Mouse (Mus musculus): ENCODE measurements around the gene Add1.

DNA sequence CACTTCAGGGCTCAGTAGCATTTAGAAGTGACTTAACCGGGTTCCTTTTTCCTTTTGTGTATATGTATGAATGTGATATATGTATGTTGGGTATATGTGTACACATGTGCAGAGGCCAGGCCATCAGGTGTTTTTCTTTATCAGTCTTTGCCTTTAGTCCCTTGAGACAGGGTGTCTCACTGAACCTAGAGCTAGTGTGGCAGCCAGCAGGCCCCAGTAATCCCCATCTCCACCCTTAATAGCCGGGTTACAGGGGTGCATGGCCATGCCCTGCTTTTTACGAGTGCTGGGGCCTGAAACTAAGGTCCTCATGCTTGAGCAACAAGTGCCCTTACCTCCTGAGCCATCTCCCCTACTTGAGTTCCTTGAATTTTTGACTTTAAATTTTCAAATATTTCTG, 1.9 kb upstream of the Add1 start:
- TF ChIP-seq CTCF (IDR thresholded peaks at IDR 0.05; ENCODE audit: low read depth) (no peak), EP300 (optimal IDR thresholded peaks at IDR 0.05) (no peak)

All from stomach, postnatal 0 days (tissue).